Mouse (Mus musculus) adrenal gland, adult 8-10 months (tissue): ENCODE results near the gene Sipa1l1. TPM values are rescaled to one million over a fixed set of nuclear protein-coding genes. Genes with fewer than 3 reads are reported as not detected.

ENCODE experiments used
- DNase-seq: peaks from one replicate; pipeline ENCODE4 v3.0.0; 2022
- total RNA-seq, 4 experiments: library from RNA; stranded (reverse); gene quantifications; 2 replicates each; pipeline ENCODE4 v1.2.4; 2022

The Sipa1l1 gene
- total RNA-seq: 10 to 100 TPM; 26.6 to 37.3 (median 33.6) TPM

- peak; percentile 95 for DNase-seq
Observed at GRCm38 (mm10) chr12:82168820-82169533, at the start of gene Sipa1l1. Gene Sipa1l1 (plus strand): TSS chr12:82169320.

- no peak for DNase-seq
Observed at GRCm38 (mm10) chr12:82121947-82122346, 47.2 kb upstream of the Sipa1l1 start.

- DNase-seq: peak; percentile 13
Observed at GRCm38 (mm10) chr12:82122450-82123249, 46.5 kb upstream of the Sipa1l1 start.

GRCm38 (mm10) chr12:82126796-82127195, 42.3 kb upstream of the Sipa1l1 start:
- no peak for DNase-seq

- no peak for DNase-seq
Observed at GRCm38 (mm10) chr12:82139234-82140166, 29.6 kb upstream of the Sipa1l1 start.

GRCm38 (mm10) chr12:82143371-82143770, 25.7 kb upstream of the Sipa1l1 start:
- no peak for DNase-seq

- DNase-seq: no peak
Observed at GRCm38 (mm10) chr12:82145173-82145572, 23.9 kb upstream of the Sipa1l1 start.

GRCm38 (mm10) chr12:82147021-82147693, 22.0 kb upstream of the Sipa1l1 start:
- DNase-seq: no peak

GRCm38 (mm10) chr12:82148328-82148930, 20.7 kb upstream of the Sipa1l1 start:
- no peak for DNase-seq

GRCm38 (mm10) chr12:82151019-82151418, 18.1 kb upstream of the Sipa1l1 start:
- DNase-seq: no peak

- no peak for DNase-seq
Observed at GRCm38 (mm10) chr12:82154527-82154926, 14.6 kb upstream of the Sipa1l1 start.

GRCm38 (mm10) chr12:82158516-82158915, 10.6 kb upstream of the Sipa1l1 start:
- no peak for DNase-seq

GRCm38 (mm10) chr12:82159372-82159771, 9.7 kb upstream of the Sipa1l1 start:
- no peak for DNase-seq

GRCm38 (mm10) chr12:82165651-82166050, 3.5 kb upstream of the Sipa1l1 start:
- DNase-seq: no peak

GRCm38 (mm10) chr12:82166101-82166571, 3.0 kb upstream of the Sipa1l1 start:
- no peak for DNase-seq

- peak; percentile 44 for DNase-seq
Observed at GRCm38 (mm10) chr12:82169571-82170431, 681 bp downstream of the Sipa1l1 start.

- peak; percentile 23 for DNase-seq
Observed at GRCm38 (mm10) chr12:82170461-82171279, 1.6 kb downstream of the Sipa1l1 start.

- DNase-seq: no peak
Observed at GRCm38 (mm10) chr12:82171591-82171990, 2.5 kb downstream of the Sipa1l1 start.

- no peak for DNase-seq
Observed at GRCm38 (mm10) chr12:82173623-82174022, 4.5 kb downstream of the Sipa1l1 start.
